Mouse (Mus musculus) lung, postnatal 0 days (tissue): ENCODE measurements at regions not wholly inside any gene's neighbourhood (a gene's known extent, or its start where the extent isn't known, plus 50 kb on each side); places are given as distances from the start of the nearest gene placed in this dataset.
A peak's percentile ranks its signal among the peaks of the same experiment; 100 is the strongest.

Experiments
- ATAC-seq: fragments of 200-750 bp; cut with Nextera tagmentation; 2 replicates; pipeline ENCODE4 v1.8.0; 2017; ENCODE audit warnings: moderate library complexity
- DNase-seq: peaks from one replicate; pipeline ENCODE4 v3.0.0-alpha.2; 2016; ENCODE audit warnings: low spot score
- H3K27ac ChIP-seq: fragments of 300-500 bp; sonication (generic); 2 replicates; pipeline ENCODE4 v1.5.1; 2014; ENCODE audit warnings: antibody characterized with exemption, mild to moderate bottlenecking, low read length, mixed read lengths
- H3K27me3 ChIP-seq: fragments of 300-500 bp; sonication (generic); replicated peaks from 2 replicates; pipeline ENCODE4 v1.6.1; 2014; ENCODE audit warnings: low read length, mixed read lengths; ENCODE audit not compliant: insufficient read depth
- H3K36me3 ChIP-seq: fragments of 300-500 bp; sonication (generic); 2 replicates; pipeline ENCODE4 v1.6.1; 2014; ENCODE audit warnings: low read length, mixed read lengths; ENCODE audit not compliant: insufficient read depth
- H3K4me1 ChIP-seq: fragments of 300-500 bp; sonication (generic); 2 replicates; pipeline ENCODE4 v1.6.1; 2014; ENCODE audit warnings: antibody characterized with exemption, low read depth, low read length, mixed read lengths; ENCODE audit not compliant: insufficient read depth
- H3K4me2 ChIP-seq: fragments of 300-500 bp; sonication (generic); replicated peaks from 2 replicates; pipeline ENCODE4 v1.6.1; 2014; ENCODE audit warnings: low read depth, mild to moderate bottlenecking, low read length, moderate library complexity, mixed read lengths
- H3K4me3 ChIP-seq: fragments of 300-500 bp; sonication (generic); 2 replicates; pipeline ENCODE4 v1.5.1; 2014; ENCODE audit warnings: low read depth, low read length
- H3K9ac ChIP-seq: fragments of 300-500 bp; sonication (generic); replicated peaks from 2 replicates; pipeline ENCODE4 v1.6.1; 2014; ENCODE audit warnings: low read depth, mild to moderate bottlenecking
- H3K9me3 ChIP-seq: fragments of 300-500 bp; sonication (generic); 2 replicates; pipeline ENCODE4 v1.6.1; 2016; ENCODE audit warnings: low read length, mixed read lengths
- CTCF ChIP-seq: IDR thresholded peaks from 2 replicates; pipeline ENCODE4 v1.5.1; 2016; ENCODE audit warnings: antibody characterized with exemption, mild to moderate bottlenecking
- EP300 ChIP-seq: IDR thresholded peaks from 2 replicates; pipeline ENCODE4 v1.6.1; 2016; ENCODE audit warnings: antibody characterized with exemption, mild to moderate bottlenecking, control low read depth
- WGBS: fragments of 180-500 bp; shearing (Covaris S2); extraction: QIAGEN DNeasy Blood & Tissue Kit; methylation state at CpG from one replicate; pipeline ENCODE4 v1.1.7; 2014; 5-methylcytosine and 5-hydroxymethylcytosine counted together

DNA sequence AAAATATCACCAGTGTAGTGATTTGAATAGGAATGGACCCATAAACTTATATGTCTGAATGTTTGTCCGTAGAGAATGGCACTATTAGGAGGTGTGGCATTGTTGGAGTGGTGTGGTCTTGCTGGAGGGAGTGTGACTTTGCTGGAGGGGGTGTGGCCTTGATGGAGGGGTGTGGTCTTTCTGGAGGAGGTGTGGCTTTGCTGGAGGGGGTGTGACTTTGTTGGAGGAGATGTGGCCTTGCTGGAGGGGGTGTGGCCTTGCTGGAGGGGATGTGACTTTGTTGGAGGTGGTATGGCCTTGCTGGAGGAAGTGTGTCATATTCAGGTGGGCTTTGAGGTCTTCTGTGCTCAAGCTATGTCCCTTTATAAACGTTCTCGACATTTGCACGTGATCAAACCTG is 133.3 kb upstream of the Rap1b start:
- no peaks in the 10 kb centered on the region for H3K9me3 ChIP-seq
- H3K27ac ChIP-seq, result no peak overlapping the region
- no peak overlapping the region for H3K4me3 ChIP-seq
- no peaks in the 10 kb centered on the region for H3K27me3 ChIP-seq
- H3K4me1 ChIP-seq, result no peaks in the 10 kb centered on the region
- no peaks in the 10 kb centered on the region for H3K36me3 ChIP-seq
- DNase-seq, result no peak
- ATAC-seq, result no peak
- no peak overlapping the region for H3K4me2 ChIP-seq
- 82% methylated on average over 4 of the region's 4 CpGs for WGBS
- TF ChIP-seq EP300, result no peak
- no peak for TF ChIP-seq CTCF
- H3K9ac ChIP-seq, result no peak overlapping the region

DNA sequence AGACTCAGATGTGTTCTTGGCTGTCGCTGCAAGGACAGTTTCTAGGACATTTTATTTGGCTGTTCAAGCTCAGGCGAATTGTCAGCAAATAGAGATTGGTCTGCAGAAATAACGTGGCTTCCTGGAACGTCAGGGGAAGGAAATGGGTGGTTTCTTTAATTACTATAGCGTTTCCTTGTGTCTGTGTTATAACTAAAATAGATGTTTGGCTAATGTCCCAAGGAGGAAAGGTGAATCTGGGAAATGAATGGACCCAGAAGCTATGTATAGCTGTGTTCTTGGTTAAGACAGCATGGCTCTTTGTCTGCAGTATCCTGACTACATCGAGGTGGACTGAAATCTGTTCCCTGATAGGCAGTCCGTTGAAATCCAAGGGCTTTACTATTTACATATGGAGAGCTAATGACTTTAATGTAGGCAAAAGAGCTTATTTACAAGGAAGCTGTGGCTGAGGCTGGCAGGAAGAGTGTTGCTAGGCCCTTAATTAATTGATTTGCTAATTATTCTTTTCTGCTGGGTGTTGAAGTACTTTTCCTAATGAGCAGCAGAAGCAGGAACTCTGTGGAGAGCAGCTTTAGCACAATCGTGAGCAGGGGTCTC is 136.9 kb upstream of the Rap1b start:
- WGBS, result 16% methylated on average over 8 of the region's 8 CpGs
- TF ChIP-seq CTCF, result no peak
- TF ChIP-seq EP300, result peak; percentile 98
- peak overlapping the region; percentile 48 for H3K27ac ChIP-seq
- H3K4me1 ChIP-seq, result no peaks in the 10 kb centered on the region
- H3K4me2 ChIP-seq, result no peak overlapping the region
- H3K9me3 ChIP-seq, result no peaks in the 10 kb centered on the region
- DNase-seq, result peak; percentile 76
- no peaks in the 10 kb centered on the region for H3K36me3 ChIP-seq
- no peak overlapping the region for H3K9ac ChIP-seq
- ATAC-seq, result peak; percentile 72
- no peak overlapping the region for H3K4me3 ChIP-seq
- H3K27me3 ChIP-seq, result no peaks in the 10 kb centered on the region

DNA sequence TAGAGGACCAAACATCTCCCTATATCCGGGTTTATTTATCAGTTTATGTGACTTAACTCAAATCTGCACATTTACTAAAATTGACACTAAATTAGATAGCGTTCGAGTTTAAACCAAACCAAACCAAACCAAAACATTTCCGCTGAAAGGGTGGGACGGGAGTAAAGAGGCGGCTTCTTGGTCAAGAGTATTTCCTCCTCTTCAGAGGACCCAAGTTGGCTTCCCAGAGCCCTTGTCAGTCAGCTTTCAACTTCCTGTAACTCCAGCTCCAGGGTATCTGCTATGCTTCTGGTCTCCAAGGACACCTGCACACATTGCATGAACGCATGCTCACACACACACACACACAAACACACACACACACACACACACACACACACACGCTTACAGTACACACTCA is 137.4 kb upstream of the Rap1b start:
- Histone ChIP-seq H3K9me3 (no peaks in the 10 kb centered on the region), H3K4me2 (no peak overlapping the region), H3K4me3 (no peak overlapping the region), H3K36me3 (no peaks in the 10 kb centered on the region), H3K4me1 (no peaks in the 10 kb centered on the region), H3K9ac (no peak overlapping the region), H3K27ac (peak overlapping the region; percentile 48), H3K27me3 (no peaks in the 10 kb centered on the region)
- ATAC-seq, result no peak
- no peak for TF ChIP-seq CTCF
- peak; percentile 48 for DNase-seq
- WGBS, result 46% methylated on average over 8 of the region's 8 CpGs

DNA sequence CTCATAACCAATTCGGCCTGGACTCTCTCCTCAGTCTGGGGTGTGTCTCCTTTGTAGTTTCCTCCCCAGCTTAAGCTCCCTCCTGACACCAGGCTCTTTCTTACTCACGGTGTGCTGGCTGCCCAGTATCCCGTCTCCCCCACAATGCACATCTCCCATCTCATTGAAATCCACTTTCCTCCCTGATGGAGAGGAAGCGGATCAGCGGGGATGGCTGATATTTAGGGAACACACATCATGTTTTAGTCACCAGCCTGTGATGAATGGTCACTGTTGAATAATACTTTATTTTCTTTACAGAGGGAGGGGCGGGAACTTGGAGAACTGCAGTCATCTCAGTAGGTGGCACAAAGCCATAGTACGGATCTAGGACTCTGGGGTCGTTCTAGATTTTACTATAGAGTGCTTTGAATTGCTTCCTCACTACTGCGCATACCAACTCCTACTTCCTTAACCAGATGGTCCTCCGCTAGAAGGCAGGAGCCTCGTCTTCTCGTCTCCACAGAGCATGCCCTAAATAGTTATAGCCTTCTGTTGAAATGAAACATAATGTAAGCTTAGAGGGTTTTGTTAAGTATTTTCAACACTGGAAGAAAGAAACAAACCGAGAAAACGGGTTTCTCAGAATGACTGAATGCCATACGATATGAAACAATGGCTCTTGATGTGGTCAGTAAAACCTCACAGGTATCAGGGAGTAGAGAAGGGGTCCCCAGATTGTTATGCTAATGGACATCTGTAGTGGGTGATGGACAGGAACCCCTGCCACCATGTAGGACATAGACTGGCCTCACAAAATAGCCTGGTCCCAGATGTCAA is 139.2 kb upstream of the Rap1b start:
- no peak overlapping the region for H3K27ac ChIP-seq
- H3K36me3 ChIP-seq, result no peaks in the 10 kb centered on the region
- H3K27me3 ChIP-seq, result no peaks in the 10 kb centered on the region
- peak; percentile 74 for TF ChIP-seq EP300
- no peak for TF ChIP-seq CTCF
- H3K9ac ChIP-seq, result no peak overlapping the region
- DNase-seq (peak; percentile 37), ATAC-seq (peak; percentile 50)
- no peak overlapping the region for H3K4me2 ChIP-seq
- no peaks in the 10 kb centered on the region for H3K4me1 ChIP-seq
- 66% methylated on average over 15 of the region's 15 CpGs for WGBS
- H3K9me3 ChIP-seq, result no peaks in the 10 kb centered on the region
- no peak overlapping the region for H3K4me3 ChIP-seq

DNA sequence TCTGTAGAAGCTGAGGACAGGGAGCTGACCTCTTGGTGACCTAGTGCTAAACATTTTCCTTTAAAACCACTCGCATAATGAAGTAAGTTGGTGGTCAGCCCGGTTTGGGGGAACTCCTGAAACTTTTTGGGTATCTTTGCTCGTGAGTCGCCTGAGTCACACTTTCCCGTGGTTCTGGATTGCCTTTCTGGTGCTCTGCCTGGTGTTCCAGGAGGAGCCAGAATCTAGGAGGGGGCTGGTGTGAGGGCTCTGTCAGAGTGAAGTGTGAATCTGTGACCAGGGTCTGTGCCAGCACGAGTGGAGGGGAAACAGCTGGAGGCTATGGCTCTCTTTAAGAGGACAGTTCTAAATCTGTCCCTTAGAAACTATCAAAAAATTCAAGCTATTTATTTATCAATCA is 141.8 kb upstream of the Rap1b start:
- H3K4me2 ChIP-seq, result no peak overlapping the region
- H3K9ac ChIP-seq, result no peak overlapping the region
- H3K4me3 ChIP-seq, result no peak overlapping the region
- H3K9me3 ChIP-seq, result no peaks in the 10 kb centered on the region
- no peak overlapping the region for H3K27ac ChIP-seq
- WGBS, result 45% methylated on average over 6 of the region's 6 CpGs
- no peaks in the 10 kb centered on the region for H3K36me3 ChIP-seq
- no peaks in the 10 kb centered on the region for H3K4me1 ChIP-seq
- TF ChIP-seq EP300 (no peak), CTCF (no peak)
- DNase-seq (peak; percentile 68), ATAC-seq (peak; percentile 84)
- no peaks in the 10 kb centered on the region for H3K27me3 ChIP-seq

DNA sequence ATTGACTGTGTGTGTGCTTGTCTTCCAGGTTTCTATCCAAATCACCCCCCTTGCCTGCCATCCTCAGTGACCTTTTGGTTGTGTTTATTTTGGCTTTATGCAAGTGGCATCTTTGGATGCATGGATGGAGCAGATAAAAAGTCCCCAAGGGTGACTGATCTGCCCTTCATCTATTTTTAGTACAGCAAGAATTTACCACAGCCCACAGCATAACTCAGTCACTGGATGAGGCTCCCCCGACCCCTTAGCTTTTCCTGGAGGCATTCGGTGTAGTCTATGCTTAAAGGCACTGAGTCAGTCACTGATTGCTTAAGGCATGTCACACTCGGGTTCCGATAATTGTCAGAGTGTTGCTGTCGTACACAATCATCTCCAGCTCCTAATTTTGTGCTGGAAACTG is 142.2 kb upstream of the Rap1b start:
- H3K4me3 ChIP-seq, result no peak overlapping the region
- H3K27ac ChIP-seq, result no peak overlapping the region
- peak; percentile 42 for DNase-seq
- no peak overlapping the region for H3K9ac ChIP-seq
- no peaks in the 10 kb centered on the region for H3K9me3 ChIP-seq
- WGBS, result 45% methylated on average over 5 of the region's 5 CpGs
- H3K4me1 ChIP-seq, result no peaks in the 10 kb centered on the region
- ATAC-seq, result peak; percentile 54
- no peak for TF ChIP-seq EP300
- no peak for TF ChIP-seq CTCF
- no peaks in the 10 kb centered on the region for H3K27me3 ChIP-seq
- H3K36me3 ChIP-seq, result no peaks in the 10 kb centered on the region
- H3K4me2 ChIP-seq, result no peak overlapping the region
